Mouse (Mus musculus): ENCODE data around the gene Fam53b. TPM values are rescaled to one million over a fixed set of nuclear protein-coding genes. Genes with fewer than 3 reads are reported as not detected.

Fam53b gene
- total RNA-seq, 2 experiments from 2014 or later, result 29.2 to 34.1 TPM

- no peak for DNase-seq
- intact Hi-C loops (cut with DNase I), result loop anchor here (2.0 kb wide), 1 partner anchor 13 kb away; no protein-coding TSS in a partner anchor
Measured at GRCm38 (mm10) chr7:132799119-132800016, 14.3 kb downstream of the Fam53b start.

- intact Hi-C loops (cut with DNase I), result no loop called here
Measured at GRCm38 (mm10) chr7:132795141-132795540, 18.5 kb downstream of the Fam53b start.

GRCm38 (mm10) chr7:132793467-132793866 is 20.2 kb downstream of the Fam53b start:
- intact Hi-C loops (cut with DNase I), result no loop called here
- no peak for DNase-seq

More at GRCm38 (mm10) chr7:132795141-132795540, 18.5 kb downstream of the Fam53b start:
- no peak for DNase-seq

- no peak for DNase-seq
- intact Hi-C loops (cut with DNase I), result no loop called here
Measured at GRCm38 (mm10) chr7:132790447-132791219, 23.1 kb downstream of the Fam53b start.

GRCm38 (mm10) chr7:132788826-132789225 is 24.9 kb downstream of the Fam53b start:
- intact Hi-C loops (cut with DNase I), result no loop called here
- DNase-seq, result no peak

GRCm38 (mm10) chr7:132787496-132788190 is 26.0 kb downstream of the Fam53b start:
- no peak for DNase-seq
- intact Hi-C loops (cut with DNase I), result loop anchor here (2.0 kb wide), 2 partner anchors 13 to 23 kb away; no protein-coding TSS in a partner anchor

GRCm38 (mm10) chr7:132787022-132787421 is 26.7 kb downstream of the Fam53b start:
- DNase-seq, result no peak
- intact Hi-C loops (cut with DNase I), result loop anchor here (2.0 kb wide), 2 partner anchors 14 to 24 kb away; no protein-coding TSS in a partner anchor

- intact Hi-C loops (cut with DNase I), result loop anchor here (2.0 kb wide), 2 partner anchors 14 to 24 kb away; no protein-coding TSS in a partner anchor
- DNase-seq, result no peak
Measured at GRCm38 (mm10) chr7:132786522-132786921, 27.2 kb downstream of the Fam53b start.

GRCm38 (mm10) chr7:132786011-132786410 is 27.7 kb downstream of the Fam53b start:
- DNase-seq, result no peak
- intact Hi-C loops (cut with DNase I), result loop anchor here (2.0 kb wide), 2 partner anchors 15 to 25 kb away; no protein-coding TSS in a partner anchor

GRCm38 (mm10) chr7:132784101-132784500 is 29.6 kb downstream of the Fam53b start:
- no peak for DNase-seq

GRCm38 (mm10) chr7:132781850-132782249 is 31.8 kb downstream of the Fam53b start:
- intact Hi-C loops (cut with DNase I), result no loop called here
- DNase-seq, result no peak

More at GRCm38 (mm10) chr7:132784101-132784500, 29.6 kb downstream of the Fam53b start:
- intact Hi-C loops (cut with DNase I), result no loop called here

- no peak for DNase-seq
Measured at GRCm38 (mm10) chr7:132781130-132781814, 32.4 kb downstream of the Fam53b start.

GRCm38 (mm10) chr7:132780611-132781010 is 33.1 kb downstream of the Fam53b start:
- no peak for DNase-seq

More at GRCm38 (mm10) chr7:132781130-132781814, 32.4 kb downstream of the Fam53b start:
- intact Hi-C loops (cut with DNase I), result no loop called here

GRCm38 (mm10) chr7:132778630-132779029 is 35.1 kb downstream of the Fam53b start:
- peak in 1 of 2 experiments; percentile 59 for DNase-seq
- intact Hi-C loops (cut with DNase I), result loop anchor here (5.0 kb wide), 1 partner anchor 41 kb away; no protein-coding TSS in a partner anchor

More at GRCm38 (mm10) chr7:132780611-132781010, 33.1 kb downstream of the Fam53b start:
- intact Hi-C loops (cut with DNase I), result no loop called here

- intact Hi-C loops (cut with DNase I), result loop anchor here (5.0 kb wide), 1 partner anchor 41 kb away; no protein-coding TSS in a partner anchor
- no peak for DNase-seq
Measured at GRCm38 (mm10) chr7:132777728-132778453, 35.8 kb downstream of the Fam53b start.

- DNase-seq, result no peak
- intact Hi-C loops (cut with DNase I), result loop anchor here (5.0 kb wide), 1 partner anchor 40 kb away; no protein-coding TSS in a partner anchor
Measured at GRCm38 (mm10) chr7:132777117-132777516, 36.6 kb downstream of the Fam53b start.

- peak in 1 of 2 experiments; percentile 34 for DNase-seq
Measured at GRCm38 (mm10) chr7:132776338-132777111, 37.2 kb downstream of the Fam53b start.

GRCm38 (mm10) chr7:132775922-132776321 is 37.8 kb downstream of the Fam53b start:
- intact Hi-C loops (cut with DNase I), result loop anchor here (5.0 kb wide), 1 partner anchor 39 kb away; no protein-coding TSS in a partner anchor
- no peak for DNase-seq

More at GRCm38 (mm10) chr7:132776338-132777111, 37.2 kb downstream of the Fam53b start:
- intact Hi-C loops (cut with DNase I), result loop anchor here (5.0 kb wide), 1 partner anchor 39 kb away; no protein-coding TSS in a partner anchor
